Mouse (Mus musculus): ENCODE results near the gene Wdr60. TPM values are rescaled to one million over a fixed set of nuclear protein-coding genes. Genes with fewer than 3 reads are reported as not detected.

Wdr60 gene
- polyA plus RNA-seq, 1 experiment from 2014 or later, result 16.6 TPM

DNA sequence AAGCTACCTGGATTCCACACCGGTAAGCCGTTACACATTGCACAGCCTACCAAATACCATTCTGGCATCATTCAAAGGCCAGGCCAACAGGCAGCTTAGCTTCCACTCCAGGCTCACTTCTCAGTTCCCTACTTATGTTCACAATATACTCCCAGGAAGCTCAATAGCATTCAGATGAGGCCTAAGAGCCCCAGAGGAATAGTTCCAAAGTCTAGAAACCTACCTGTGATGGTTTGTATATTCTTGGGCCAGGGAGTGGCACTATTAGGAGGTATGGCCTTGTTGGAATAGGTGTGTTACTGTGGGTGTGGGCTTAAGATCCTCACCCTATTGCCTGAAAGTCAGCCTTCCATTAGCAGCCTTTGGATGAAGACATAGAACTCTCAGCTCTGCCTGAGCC lies 8.2 kb upstream of the Wdr60 start:
- Histone ChIP-seq H3K36me3 (ENCODE audit: insufficient read depth, low read length) (no peaks in the 10 kb centered on the region), H3K4me2 (replicated peaks; ENCODE audit: low read depth, low read length) (no peak overlapping the region), H3K4me1 (ENCODE audit: insufficient read depth, low read depth, low read length) (no peaks in the 10 kb centered on the region), H3K27ac (ENCODE audit: low read length) (no peak overlapping the region), H3K27me3 (replicated peaks; ENCODE audit: insufficient read depth, low read length) (no peaks in the 10 kb centered on the region), H3K9me3 (ENCODE audit: low read length) (no peaks in the 10 kb centered on the region), H3K4me3 (ENCODE audit: low read depth, low read length) (no peak overlapping the region), H3K9ac (replicated peaks; ENCODE audit: low read depth) (no peak overlapping the region)
- DNase-seq (ENCODE audit: low spot score), result no peak
- TF ChIP-seq CTCF (IDR thresholded peaks at IDR 0.05), result no peak
- no peak for TF ChIP-seq EP300 (IDR thresholded peaks at IDR 0.05)
- ATAC-seq, result no peak
- 97% methylated on average over 2 of the region's 2 CpGs for WGBS

DNA sequence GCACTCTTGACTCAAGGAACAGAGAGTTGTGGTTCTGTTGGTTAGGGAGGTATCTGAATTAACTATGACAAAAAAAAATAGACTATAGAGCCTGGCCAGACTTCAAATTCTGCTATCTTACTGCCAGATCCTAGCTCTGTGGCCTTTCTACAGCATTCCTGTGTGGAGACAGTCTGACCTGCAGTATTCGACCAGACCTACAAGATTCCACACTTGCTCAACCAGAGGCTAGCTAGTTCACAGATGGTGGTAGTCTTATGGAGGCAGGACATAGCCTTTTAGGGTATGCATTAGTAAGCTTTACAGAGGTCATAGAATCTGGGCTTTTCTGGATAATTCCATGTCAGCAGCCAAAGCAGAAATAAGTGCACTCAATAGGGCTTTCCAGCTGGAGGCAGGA lies 7.7 kb upstream of the Wdr60 start:
- H3K27me3 ChIP-seq (replicated peaks; ENCODE audit: insufficient read depth, low read length), result no peaks in the 10 kb centered on the region
- H3K27ac ChIP-seq (ENCODE audit: low read length), result no peak overlapping the region
- no peaks in the 10 kb centered on the region for H3K4me1 ChIP-seq (ENCODE audit: insufficient read depth, low read depth, low read length)
- DNase-seq (ENCODE audit: low spot score) (no peak), ATAC-seq (no peak)
- H3K4me2 ChIP-seq (replicated peaks; ENCODE audit: low read depth, low read length), result no peak overlapping the region
- H3K9me3 ChIP-seq (ENCODE audit: low read length), result no peaks in the 10 kb centered on the region
- no peak overlapping the region for H3K4me3 ChIP-seq (ENCODE audit: low read depth, low read length)
- TF ChIP-seq CTCF (IDR thresholded peaks at IDR 0.05) (no peak), EP300 (IDR thresholded peaks at IDR 0.05) (no peak)
- WGBS, result 70% methylated on average over 1 of the region's 1 CpGs
- no peaks in the 10 kb centered on the region for H3K36me3 ChIP-seq (ENCODE audit: insufficient read depth, low read length)
- no peak overlapping the region for H3K9ac ChIP-seq (replicated peaks; ENCODE audit: low read depth)

DNA sequence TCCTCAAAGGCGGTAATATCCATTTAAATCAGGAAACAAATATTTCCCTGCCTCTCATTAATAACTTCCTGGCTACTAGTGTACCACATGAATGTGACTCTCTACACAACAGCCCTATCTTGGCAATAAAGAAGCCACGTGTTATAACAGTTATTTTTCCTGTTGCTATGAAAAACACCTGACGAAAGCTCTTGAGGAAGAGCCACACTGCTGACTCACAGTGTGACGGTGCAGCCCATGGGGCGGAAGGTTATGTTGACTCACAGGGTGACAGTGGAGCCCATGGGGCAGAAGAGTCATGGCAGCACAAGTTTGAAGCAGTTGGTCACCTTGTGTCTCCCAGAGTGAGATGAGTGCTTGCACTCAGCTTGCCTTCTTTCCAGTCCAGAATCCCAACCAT lies 6.6 kb upstream of the Wdr60 start:
- DNase-seq (ENCODE audit: low spot score) (no peak), ATAC-seq (peak; percentile 49; the same call in 1 of the 2 replicates)
- H3K4me3 ChIP-seq (ENCODE audit: low read depth, low read length), result no peak overlapping the region
- H3K27ac ChIP-seq (ENCODE audit: low read length), result no peak overlapping the region
- H3K4me1 ChIP-seq (ENCODE audit: insufficient read depth, low read depth, low read length), result no peaks in the 10 kb centered on the region
- no peak overlapping the region for H3K9ac ChIP-seq (replicated peaks; ENCODE audit: low read depth)
- no peaks in the 10 kb centered on the region for H3K36me3 ChIP-seq (ENCODE audit: insufficient read depth, low read length)
- no peak for TF ChIP-seq EP300 (IDR thresholded peaks at IDR 0.05)
- TF ChIP-seq CTCF (IDR thresholded peaks at IDR 0.05), result no peak
- WGBS, result 58% methylated on average over 5 of the region's 5 CpGs
- H3K27me3 ChIP-seq (replicated peaks; ENCODE audit: insufficient read depth, low read length), result no peaks in the 10 kb centered on the region
- no peaks in the 10 kb centered on the region for H3K9me3 ChIP-seq (ENCODE audit: low read length)
- H3K4me2 ChIP-seq (replicated peaks; ENCODE audit: low read depth, low read length), result no peak overlapping the region

DNA sequence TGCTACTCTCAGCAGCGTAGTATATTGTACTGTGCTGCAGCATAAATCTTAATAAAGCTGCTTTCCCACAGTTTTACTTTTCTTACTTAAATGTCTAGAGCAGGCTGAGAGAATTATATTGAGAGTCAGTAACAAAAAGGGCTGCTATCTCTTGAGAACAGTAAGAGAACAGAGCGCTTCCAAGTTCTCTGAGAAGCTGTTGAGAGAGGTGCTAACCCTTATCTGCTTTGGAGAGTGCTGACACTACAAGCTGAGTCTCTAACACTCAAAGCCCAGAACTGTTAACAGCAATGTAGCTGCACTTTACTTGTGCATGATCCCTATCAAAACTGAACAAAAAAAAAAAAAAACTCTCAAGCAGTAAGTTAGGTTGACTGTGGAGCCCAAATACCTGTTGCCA lies 2.5 kb upstream of the Wdr60 start:
- TF ChIP-seq EP300 (IDR thresholded peaks at IDR 0.05), result no peak
- no peak for TF ChIP-seq CTCF (IDR thresholded peaks at IDR 0.05)
- H3K27ac ChIP-seq (ENCODE audit: low read length), result no peak overlapping the region
- WGBS, result 63% methylated on average over 2 of the region's 2 CpGs
- H3K9me3 ChIP-seq (ENCODE audit: low read length), result no peaks in the 10 kb centered on the region
- H3K4me3 ChIP-seq (ENCODE audit: low read depth, low read length), result no peak overlapping the region
- no peaks in the 10 kb centered on the region for H3K36me3 ChIP-seq (ENCODE audit: insufficient read depth, low read length)
- DNase-seq (ENCODE audit: low spot score) (no peak), ATAC-seq (no peak)
- H3K27me3 ChIP-seq (replicated peaks; ENCODE audit: insufficient read depth, low read length), result no peaks in the 10 kb centered on the region
- H3K4me2 ChIP-seq (replicated peaks; ENCODE audit: low read depth, low read length), result no peak overlapping the region
- no peak overlapping the region for H3K9ac ChIP-seq (replicated peaks; ENCODE audit: low read depth)
- no peaks in the 10 kb centered on the region for H3K4me1 ChIP-seq (ENCODE audit: insufficient read depth, low read depth, low read length)

DNA sequence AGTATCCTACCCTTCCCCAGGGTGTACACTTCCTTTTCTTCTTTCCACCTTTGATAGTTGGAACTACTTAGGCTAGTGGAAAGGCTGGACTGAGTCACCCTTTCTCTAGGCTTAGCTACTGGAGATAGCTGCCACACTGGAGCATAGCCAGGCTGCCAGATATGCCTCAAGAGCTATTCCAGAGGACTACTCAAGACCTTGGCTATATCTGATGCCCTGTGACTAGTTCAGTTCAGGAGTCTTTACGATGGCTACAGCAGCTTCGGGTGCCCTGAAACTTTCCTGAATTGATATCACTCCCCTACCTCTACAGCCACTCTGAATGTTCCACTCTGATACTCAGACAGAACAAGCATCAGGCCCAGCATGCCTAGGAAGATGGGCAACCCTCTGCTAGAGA lies 1.9 kb upstream of the Wdr60 start:
- TF ChIP-seq CTCF (IDR thresholded peaks at IDR 0.05) (no peak), EP300 (IDR thresholded peaks at IDR 0.05) (no peak)
- DNase-seq (ENCODE audit: low spot score) (no peak), ATAC-seq (no peak)
- Histone ChIP-seq H3K4me2 (replicated peaks; ENCODE audit: low read depth, low read length) (no peak overlapping the region), H3K4me1 (ENCODE audit: insufficient read depth, low read depth, low read length) (no peaks in the 10 kb centered on the region), H3K27ac (ENCODE audit: low read length) (no peak overlapping the region), H3K27me3 (replicated peaks; ENCODE audit: insufficient read depth, low read length) (no peaks in the 10 kb centered on the region), H3K4me3 (ENCODE audit: low read depth, low read length) (no peak overlapping the region), H3K36me3 (ENCODE audit: insufficient read depth, low read length) (no peaks in the 10 kb centered on the region), H3K9me3 (ENCODE audit: low read length) (no peaks in the 10 kb centered on the region), H3K9ac (replicated peaks; ENCODE audit: low read depth) (no peak overlapping the region)
- WGBS, result 95% methylated on average over 2 of the region's 2 CpGs

DNA sequence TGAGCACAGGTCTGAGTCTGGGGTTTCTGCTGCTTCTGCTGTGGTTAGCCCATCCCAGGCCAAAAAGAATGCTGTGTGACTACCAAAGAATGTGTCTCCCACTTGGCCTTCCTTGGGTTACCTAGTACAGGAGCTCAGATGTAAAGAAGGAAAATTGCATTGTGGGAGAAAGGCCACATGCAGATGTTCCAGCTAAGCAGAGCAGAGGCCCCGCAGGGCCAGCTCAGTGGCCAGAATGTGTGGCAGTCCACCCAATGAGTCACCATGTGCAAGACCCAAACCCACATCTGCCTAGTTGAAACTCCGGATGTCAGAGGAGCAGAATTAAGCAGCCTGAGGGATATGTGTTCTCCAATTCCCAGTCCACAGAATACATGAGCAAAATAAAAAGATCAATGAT lies 4.5 kb downstream of the Wdr60 start:
- no peaks in the 10 kb centered on the region for H3K27me3 ChIP-seq (replicated peaks; ENCODE audit: insufficient read depth, low read length)

DNA sequence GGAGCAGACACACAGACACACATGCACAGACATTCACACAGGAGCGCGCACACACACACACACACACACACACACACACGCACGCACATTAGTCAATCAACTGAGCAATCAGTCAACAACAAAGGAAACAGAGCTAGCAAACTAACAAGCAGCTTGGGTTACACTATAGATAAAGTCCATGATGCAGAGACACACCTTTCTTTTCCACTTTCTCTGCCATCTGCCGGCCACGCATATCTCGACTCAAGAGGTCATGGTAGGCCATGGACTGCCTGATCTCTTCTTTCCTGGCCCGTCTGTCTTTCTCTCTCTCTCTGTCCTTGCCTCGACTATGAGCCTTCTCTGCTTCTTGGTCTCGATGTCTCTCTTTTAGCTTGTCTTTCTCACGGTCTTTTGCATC lies 7.2 kb downstream of the Wdr60 start:
- 88% methylated on average over 11 of the region's 11 CpGs for WGBS
- H3K27ac ChIP-seq (ENCODE audit: low read length), result no peak overlapping the region
- no peak for ATAC-seq
- no peak overlapping the region for H3K4me2 ChIP-seq (replicated peaks; ENCODE audit: low read depth, low read length)
- H3K36me3 ChIP-seq (ENCODE audit: insufficient read depth, low read length), result no peaks in the 10 kb centered on the region
- TF ChIP-seq CTCF (IDR thresholded peaks at IDR 0.05), result no peak
- no peak for TF ChIP-seq EP300 (IDR thresholded peaks at IDR 0.05)
- H3K4me3 ChIP-seq (ENCODE audit: low read depth, low read length), result no peak overlapping the region
- no peaks in the 10 kb centered on the region for H3K4me1 ChIP-seq (ENCODE audit: insufficient read depth, low read depth, low read length)
- H3K9ac ChIP-seq (replicated peaks; ENCODE audit: low read depth), result no peak overlapping the region
- H3K27me3 ChIP-seq (replicated peaks; ENCODE audit: insufficient read depth, low read length), result no peaks in the 10 kb centered on the region
- no peak for DNase-seq (ENCODE audit: low spot score)
- H3K9me3 ChIP-seq (ENCODE audit: low read length), result no peaks in the 10 kb centered on the region

More for the DNA sequence above, 4.5 kb downstream of the Wdr60 start:
- DNase-seq (ENCODE audit: low spot score) (no peak), ATAC-seq (no peak)
- Histone ChIP-seq H3K27ac (ENCODE audit: low read length) (no peak overlapping the region), H3K4me2 (replicated peaks; ENCODE audit: low read depth, low read length) (no peak overlapping the region), H3K9ac (replicated peaks; ENCODE audit: low read depth) (no peak overlapping the region), H3K9me3 (ENCODE audit: low read length) (no peaks in the 10 kb centered on the region), H3K4me1 (ENCODE audit: insufficient read depth, low read depth, low read length) (no peaks in the 10 kb centered on the region), H3K4me3 (ENCODE audit: low read depth, low read length) (no peak overlapping the region), H3K36me3 (ENCODE audit: insufficient read depth, low read length) (no peaks in the 10 kb centered on the region)
- WGBS, result 78% methylated on average over 2 of the region's 2 CpGs
- TF ChIP-seq CTCF (IDR thresholded peaks at IDR 0.05) (no peak), EP300 (IDR thresholded peaks at IDR 0.05) (no peak)
